Mouse (Mus musculus) midbrain, embryonic 10.5 days (tissue): ENCODE measurements around the gene Tmem54. TPM values are rescaled to one million over a fixed set of nuclear protein-coding genes. Genes with fewer than 3 reads are reported as not detected.

Experiments
- DNase-seq: peaks from one replicate; pipeline ENCODE4 v3.0.0-alpha.2; 2017; ENCODE audit warnings: low spot score
- H3K27ac ChIP-seq: fragments of 300-500 bp; sonication (generic); replicated peaks from 2 replicates; pipeline ENCODE4 v1.5.1; 2016; ENCODE audit warnings: mild to moderate bottlenecking
- H3K27me3 ChIP-seq: fragments of 300-500 bp; sonication (generic); 2 replicates; pipeline ENCODE4 v1.6.1; 2016; ENCODE audit warnings: low read depth, mild to moderate bottlenecking; ENCODE audit not compliant: poor library complexity, severe bottlenecking
- H3K36me3 ChIP-seq: fragments of 300-500 bp; sonication (generic); 2 replicates; pipeline ENCODE4 v1.6.1; 2016; ENCODE audit warnings: mild to moderate bottlenecking, moderate library complexity
- H3K4me1 ChIP-seq: fragments of 300-500 bp; sonication (generic); 2 replicates; pipeline ENCODE4 v1.6.1; 2016
- H3K4me3 ChIP-seq: fragments of 300-500 bp; sonication (generic); 2 replicates; pipeline ENCODE4 v1.5.1; 2016; ENCODE audit warnings: mild to moderate bottlenecking, moderate library complexity
- H3K9me3 ChIP-seq: fragments of 300-500 bp; sonication (generic); replicated peaks from 2 replicates; pipeline ENCODE4 v1.6.1; 2016; ENCODE audit warnings: mild to moderate bottlenecking
- WGBS: fragments of 180-500 bp; shearing (Covaris S2); methylation state at CpG from one replicate; pipeline ENCODE4 v1.1.7; 2016; 5-methylcytosine and 5-hydroxymethylcytosine counted together
- polyA plus RNA-seq: library from polyadenylated mRNA; unstranded; fragments of >200 nt; fragmentation: Nextera tagmentation; extraction: Ambion mirVana; gene quantifications from 2 replicates; pipeline ENCODE4 v1.2.1, GENCODE M21; 2016

The Tmem54 gene
- polyA plus RNA-seq, 1 experiment from 2014 or later = 2.1 TPM

GRCm38 (mm10) chr4:129149321-129149720, 44.0 kb downstream of the Tmem54 start:
- Histone ChIP-seq H3K4me1 (peaks cover 4% of the 10 kb centered on the region; the same call in 1 of the 2 replicates), H3K36me3 (peaks cover 71% of the 10 kb centered on the region), H3K9me3 (no peaks in the 10 kb centered on the region), H3K27me3 (no peaks in the 10 kb centered on the region), H3K27ac (no peak overlapping the region), H3K4me3 (no peak overlapping the region)
- WGBS = 89% methylated on average over 1 of the region's 1 CpGs
- DNase-seq = no peak

GRCm38 (mm10) chr4:129151276-129151811, 46.0 kb downstream of the Tmem54 start:
- H3K36me3 ChIP-seq = peaks cover 83% of the 10 kb centered on the region
- H3K9me3 ChIP-seq = no peaks in the 10 kb centered on the region
- no peak for DNase-seq
- H3K4me3 ChIP-seq = no peak overlapping the region
- H3K27ac ChIP-seq = no peak overlapping the region
- WGBS = 90% methylated on average over 4 of the region's 4 CpGs
- no peaks in the 10 kb centered on the region for H3K4me1 ChIP-seq
- no peaks in the 10 kb centered on the region for H3K27me3 ChIP-seq

GRCm38 (mm10) chr4:129157541-129157940, 52.2 kb downstream of the Tmem54 start:
- Histone ChIP-seq H3K27me3 (no peaks in the 10 kb centered on the region), H3K27ac (no peak overlapping the region), H3K9me3 (no peaks in the 10 kb centered on the region), H3K4me3 (no peak overlapping the region), H3K4me1 (no peaks in the 10 kb centered on the region), H3K36me3 (peaks cover 77% of the 10 kb centered on the region)
- WGBS = 90% methylated on average over 5 of the region's 5 CpGs
- no peak for DNase-seq

- Histone ChIP-seq H3K4me1 (no peaks in the 10 kb centered on the region), H3K4me3 (no peak overlapping the region), H3K9me3 (no peaks in the 10 kb centered on the region), H3K36me3 (peaks cover 77% of the 10 kb centered on the region), H3K27ac (no peak overlapping the region), H3K27me3 (no peaks in the 10 kb centered on the region)
- no peak for DNase-seq
- 81% methylated on average over 3 of the region's 3 CpGs for WGBS
Measured at GRCm38 (mm10) chr4:129158549-129158948, 53.2 kb downstream of the Tmem54 start.

- Histone ChIP-seq H3K9me3 (no peaks in the 10 kb centered on the region; the same call in 1 of the 2 replicates), H3K27me3 (no peaks in the 10 kb centered on the region), H3K36me3 (peaks cover 79% of the 10 kb centered on the region), H3K4me3 (no peak overlapping the region), H3K27ac (no peak overlapping the region), H3K4me1 (no peaks in the 10 kb centered on the region)
- WGBS = 96% methylated on average over 1 of the region's 1 CpGs
- DNase-seq = no peak
Measured at GRCm38 (mm10) chr4:129161076-129161475, 55.7 kb downstream of the Tmem54 start.

Other genes with a start within 250 kb of the Tmem54 start
- gene Trim62, start 222.0 kb upstream of the Tmem54 start, polyA plus RNA-seq = 7.6 and 10.0 TPM in 2 replicates
- gene Azin2, start 143.1 kb upstream of the Tmem54 start, polyA plus RNA-seq = 11.1 and 14.9 TPM in 2 replicates
- 187 and 205 TPM in 2 replicates for gene Ak2, start 113.6 kb upstream of the Tmem54 start, polyA plus RNA-seq
- 7.1 and 9.0 TPM in 2 replicates for gene Rnf19b, start 47.3 kb upstream of the Tmem54 start, polyA plus RNA-seq
- 1.4 and 2.4 TPM in 2 replicates for gene Hpca, start 16.5 kb downstream of the Tmem54 start, polyA plus RNA-seq
- 0.50 and 0.78 TPM in 2 replicates for gene Fndc5, start 31.5 kb downstream of the Tmem54 start, polyA plus RNA-seq
- 28.2 and 28.8 TPM in 2 replicates for gene S100pbp, start 84.2 kb downstream of the Tmem54 start, polyA plus RNA-seq
- gene Yars, start 84.2 kb downstream of the Tmem54 start, polyA plus RNA-seq = 107 and 111 TPM in 2 replicates
- gene C77080, start 155.9 kb downstream of the Tmem54 start, polyA plus RNA-seq = 2.7 and 3.7 TPM in 2 replicates
- gene Sync, start 182.1 kb downstream of the Tmem54 start, polyA plus RNA-seq = 0.30 and 0.47 TPM in 2 replicates
- gene Rbbp4, start 229.8 kb downstream of the Tmem54 start, polyA plus RNA-seq = 522 and 529 TPM in 2 replicates
- 48.3 and 49.6 TPM in 2 replicates for gene Zbtb8os, start 230.1 kb downstream of the Tmem54 start, polyA plus RNA-seq